Mouse (Mus musculus): ENCODE results near the gene Csnk1d.

Csnk1d gene

GRCm38 (mm10) chr11:120984448-120985330 lies 6.4 kb downstream of the Csnk1d start:
- DNase-seq, result no peak

- DNase-seq, result no peak
These were observed 8.7 kb downstream of the Csnk1d start for GRCm38 (mm10) chr11:120982459-120982858.

GRCm38 (mm10) chr11:120981661-120982060 lies 9.5 kb downstream of the Csnk1d start:
- DNase-seq, result no peak

GRCm38 (mm10) chr11:120980427-120981035 lies 10.6 kb downstream of the Csnk1d start:
- no peak for DNase-seq

- DNase-seq, result no peak
These were observed 11.3 kb downstream of the Csnk1d start for GRCm38 (mm10) chr11:120979711-120980426.

- no peak for DNase-seq
These were observed 17.8 kb downstream of the Csnk1d start for GRCm38 (mm10) chr11:120973318-120973717.

- no peak for DNase-seq
These were observed 19.9 kb downstream of the Csnk1d start for GRCm38 (mm10) chr11:120971237-120971636.

GRCm38 (mm10) chr11:120969742-120970141 lies 21.4 kb downstream of the Csnk1d start:
- no peak for DNase-seq

- no peak for DNase-seq
These were observed 25.5 kb downstream of the Csnk1d start for GRCm38 (mm10) chr11:120965587-120965986.

GRCm38 (mm10) chr11:120964195-120965157 lies 26.7 kb downstream of the Csnk1d start:
- no peak for DNase-seq

GRCm38 (mm10) chr11:120962909-120963308 lies 28.2 kb downstream of the Csnk1d start:
- DNase-seq, result no peak

- DNase-seq, result no peak
These were observed 28.9 kb downstream of the Csnk1d start for GRCm38 (mm10) chr11:120962050-120962771.

- DNase-seq, result no peak
These were observed 29.5 kb downstream of the Csnk1d start for GRCm38 (mm10) chr11:120961594-120961993.

- no peak for DNase-seq
These were observed 30.9 kb downstream of the Csnk1d start for GRCm38 (mm10) chr11:120960248-120960647.

- DNase-seq, result peak; percentile 52
These were observed 31.6 kb downstream of the Csnk1d start for GRCm38 (mm10) chr11:120959564-120959963.

GRCm38 (mm10) chr11:120959066-120959465 lies 32.1 kb downstream of the Csnk1d start:
- no peak for DNase-seq

GRCm38 (mm10) chr11:120957731-120958257 lies 33.3 kb downstream of the Csnk1d start:
- no peak for DNase-seq

GRCm38 (mm10) chr11:120957052-120957451 lies 34.1 kb downstream of the Csnk1d start:
- DNase-seq, result no peak

GRCm38 (mm10) chr11:120955701-120956100 lies 35.4 kb downstream of the Csnk1d start:
- no peak for DNase-seq

GRCm38 (mm10) chr11:120954936-120955335 lies 36.2 kb downstream of the Csnk1d start:
- no peak for DNase-seq

Measured in thymus, postnatal 4 days (tissue).